Mouse (Mus musculus) cortical plate, adult 2 months (tissue): ENCODE measurements around the gene Gm11634.

Source experiments
- CTCF ChIP-seq: fragments of 200-500 bp; IDR thresholded peaks from 2 replicates; pipeline ENCODE4 v1.5.1; 2011; ENCODE audit warnings: mild to moderate bottlenecking, control low read depth, low read length; ENCODE audit not compliant: insufficient read depth; ENCODE audit errors: extremely low read depth
- POLR2A ChIP-seq: fragments of 200-500 bp; IDR thresholded peaks from 2 replicates; pipeline ENCODE4 v1.6.1; 2011; ENCODE audit warnings: mild to moderate bottlenecking, low read length, control low read depth; ENCODE audit not compliant: insufficient read depth; ENCODE audit errors: extremely low read depth

DNA sequence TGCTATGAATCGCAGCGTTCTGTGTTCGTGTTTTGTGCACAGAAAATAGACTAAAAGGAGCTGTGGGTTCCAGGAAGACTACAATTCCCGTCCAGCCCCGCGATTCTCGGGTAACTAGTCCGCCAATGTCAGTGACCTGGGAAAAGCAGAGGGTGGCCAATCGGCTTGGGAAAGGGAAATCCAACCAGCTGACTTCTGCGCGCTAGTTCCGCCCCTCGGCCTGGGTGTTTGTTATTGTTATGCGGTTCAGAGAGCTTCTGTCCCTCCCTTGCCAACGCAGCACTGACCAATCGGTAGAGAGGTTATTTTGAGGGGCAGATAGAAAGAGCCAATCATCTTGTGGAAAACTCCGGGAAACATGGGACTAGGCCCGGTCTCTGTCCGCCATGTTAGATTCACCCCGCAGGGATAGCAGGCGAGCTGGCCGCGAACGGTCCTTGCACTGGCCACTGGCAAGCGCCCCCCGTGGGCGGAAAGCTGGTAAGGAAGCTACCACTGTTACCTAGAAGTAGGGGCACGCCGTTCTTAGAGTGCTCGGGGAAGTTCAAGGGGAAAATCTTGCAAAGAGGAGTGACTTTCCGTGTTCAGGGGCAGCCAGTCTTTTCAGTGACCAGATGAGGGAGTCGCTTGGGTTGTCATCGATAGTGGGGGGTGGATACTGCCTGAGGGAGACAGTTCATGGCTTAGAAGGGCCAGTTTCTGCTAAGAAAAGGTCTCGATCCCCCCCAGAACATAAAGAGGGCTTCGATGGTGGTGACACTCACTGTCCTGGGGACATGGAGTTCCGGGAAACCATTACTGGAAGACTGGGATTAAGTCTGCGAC, 46.4 kb downstream of the Gm11634 start:
- TF ChIP-seq CTCF (no peak), POLR2A (peak; percentile 94)
